Mouse (Mus musculus) midbrain, embryonic 16.5 days (tissue): ENCODE data around the gene Nfx1. TPM values are rescaled to one million over a fixed set of nuclear protein-coding genes. Genes with fewer than 3 reads are reported as not detected.

ENCODE experiments used
- ATAC-seq: fragments of 200-750 bp; cut with Nextera tagmentation; 2 replicates; pipeline ENCODE4 v1.8.0; 2017; ENCODE audit warnings: moderate TSS enrichment
- H3K27ac ChIP-seq: fragments of 300-500 bp; sonication (generic); 2 replicates; pipeline ENCODE4 v1.5.1; 2014; ENCODE audit warnings: mild to moderate bottlenecking, low read length, mixed read lengths
- H3K27me3 ChIP-seq: fragments of 300-500 bp; sonication (generic); 2 replicates; pipeline ENCODE4 v1.6.1; 2014; ENCODE audit warnings: low read depth, low read length, mixed read lengths; ENCODE audit not compliant: control insufficient read depth, insufficient read depth
- H3K36me3 ChIP-seq: fragments of 300-500 bp; sonication (generic); 2 replicates; pipeline ENCODE4 v1.6.1; 2014; ENCODE audit warnings: mild to moderate bottlenecking, low read length, moderate library complexity, mixed read lengths; ENCODE audit not compliant: control insufficient read depth, insufficient read depth
- H3K4me1 ChIP-seq: fragments of 300-500 bp; sonication (generic); 2 replicates; pipeline ENCODE4 v1.6.1; 2014; ENCODE audit warnings: mild to moderate bottlenecking, low read length, mixed read lengths; ENCODE audit not compliant: control insufficient read depth, insufficient read depth
- H3K4me2 ChIP-seq: fragments of 300-500 bp; sonication (generic); 2 replicates; pipeline ENCODE4 v1.6.1; 2014; ENCODE audit warnings: mild to moderate bottlenecking, low read length, mixed read lengths
- H3K4me3 ChIP-seq: fragments of 300-500 bp; sonication (generic); 2 replicates; pipeline ENCODE4 v1.5.1; 2014; ENCODE audit warnings: low read depth, mild to moderate bottlenecking, low read length, moderate library complexity, mixed read lengths
- H3K9ac ChIP-seq: fragments of 300-500 bp; sonication (generic); 2 replicates; pipeline ENCODE4 v1.6.1; 2014; ENCODE audit warnings: low read depth, low read length, mixed read lengths
- H3K9me3 ChIP-seq: fragments of 300-500 bp; sonication (generic); replicated peaks from 2 replicates; pipeline ENCODE4 v1.6.1; 2014; ENCODE audit warnings: mild to moderate bottlenecking, low read length, mixed read lengths; ENCODE audit not compliant: control insufficient read depth, poor library complexity, severe bottlenecking
- WGBS: fragments of 180-500 bp; shearing (Covaris S2); extraction: QIAGEN DNeasy Blood & Tissue Kit; methylation state at CpG from one replicate; pipeline ENCODE4 v1.1.7; 2014; 5-methylcytosine and 5-hydroxymethylcytosine counted together
- polyA plus RNA-seq: library from polyadenylated mRNA; unstranded; fragments of >200 nt; fragmentation: Nextera tagmentation; extraction: Ambion mirVana; gene quantifications from 2 replicates; pipeline ENCODE4 v1.2.1, GENCODE M21; 2015

Gene Nfx1
- polyA plus RNA-seq, 1 experiment from 2014 or later: 115 TPM

DNA sequence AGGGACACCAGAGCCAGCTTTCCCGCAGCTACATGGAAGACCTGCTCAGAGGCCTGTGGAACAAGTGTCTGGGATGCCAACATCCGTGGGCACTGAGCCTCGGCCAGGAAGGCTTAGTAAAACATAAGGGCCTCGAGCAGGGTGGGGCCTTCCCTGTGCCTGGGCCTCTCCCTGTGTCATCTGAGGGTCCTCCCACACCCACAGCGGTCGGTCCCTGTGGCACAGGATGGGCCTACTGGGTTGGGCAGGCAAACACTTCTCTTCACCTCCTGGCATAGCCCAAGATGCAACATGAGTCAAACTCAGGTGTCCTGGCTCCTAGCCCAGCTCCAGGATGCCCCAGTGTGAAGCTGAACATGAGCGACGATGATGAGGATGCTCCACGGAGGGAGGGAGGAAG, 86.7 kb downstream of the Nfx1 start:
- H3K4me1 ChIP-seq: no peaks in the 10 kb centered on the region
- ATAC-seq: no peak
- no peak overlapping the region for H3K4me3 ChIP-seq
- H3K27ac ChIP-seq: no peak overlapping the region
- H3K4me2 ChIP-seq: no peak overlapping the region
- H3K27me3 ChIP-seq: no peaks in the 10 kb centered on the region
- no peaks in the 10 kb centered on the region for H3K36me3 ChIP-seq
- 74% methylated on average over 6 of the region's 9 CpGs for WGBS
- no peaks in the 10 kb centered on the region for H3K9me3 ChIP-seq
- no peak overlapping the region for H3K9ac ChIP-seq

DNA sequence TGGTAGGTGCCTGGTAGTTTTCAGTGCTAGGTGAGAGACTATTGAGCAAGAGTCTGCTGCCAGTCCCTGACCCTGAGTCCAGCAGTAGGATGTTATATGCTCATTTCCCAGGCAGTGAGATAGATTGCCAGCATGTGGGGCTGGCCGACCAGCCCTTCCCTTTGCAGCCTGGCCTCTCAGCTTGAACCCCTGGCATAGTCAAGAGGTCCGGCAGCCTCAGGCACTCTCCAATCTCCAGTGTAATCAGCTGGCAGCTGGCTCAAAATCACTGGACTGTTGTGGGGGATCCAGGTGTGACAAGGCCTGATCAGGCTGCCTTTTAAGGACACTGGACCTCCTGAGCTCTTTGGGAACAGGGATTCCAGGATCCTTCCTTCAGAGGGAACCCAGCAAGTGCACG, 92.6 kb downstream of the Nfx1 start:
- WGBS: 74% methylated on average over 3 of the region's 3 CpGs
- Histone ChIP-seq H3K4me1 (no peaks in the 10 kb centered on the region), H3K4me2 (no peak overlapping the region), H3K9me3 (no peaks in the 10 kb centered on the region), H3K36me3 (no peaks in the 10 kb centered on the region), H3K27me3 (no peaks in the 10 kb centered on the region), H3K4me3 (no peak overlapping the region), H3K27ac (no peak overlapping the region), H3K9ac (no peak overlapping the region)
- ATAC-seq: no peak

DNA sequence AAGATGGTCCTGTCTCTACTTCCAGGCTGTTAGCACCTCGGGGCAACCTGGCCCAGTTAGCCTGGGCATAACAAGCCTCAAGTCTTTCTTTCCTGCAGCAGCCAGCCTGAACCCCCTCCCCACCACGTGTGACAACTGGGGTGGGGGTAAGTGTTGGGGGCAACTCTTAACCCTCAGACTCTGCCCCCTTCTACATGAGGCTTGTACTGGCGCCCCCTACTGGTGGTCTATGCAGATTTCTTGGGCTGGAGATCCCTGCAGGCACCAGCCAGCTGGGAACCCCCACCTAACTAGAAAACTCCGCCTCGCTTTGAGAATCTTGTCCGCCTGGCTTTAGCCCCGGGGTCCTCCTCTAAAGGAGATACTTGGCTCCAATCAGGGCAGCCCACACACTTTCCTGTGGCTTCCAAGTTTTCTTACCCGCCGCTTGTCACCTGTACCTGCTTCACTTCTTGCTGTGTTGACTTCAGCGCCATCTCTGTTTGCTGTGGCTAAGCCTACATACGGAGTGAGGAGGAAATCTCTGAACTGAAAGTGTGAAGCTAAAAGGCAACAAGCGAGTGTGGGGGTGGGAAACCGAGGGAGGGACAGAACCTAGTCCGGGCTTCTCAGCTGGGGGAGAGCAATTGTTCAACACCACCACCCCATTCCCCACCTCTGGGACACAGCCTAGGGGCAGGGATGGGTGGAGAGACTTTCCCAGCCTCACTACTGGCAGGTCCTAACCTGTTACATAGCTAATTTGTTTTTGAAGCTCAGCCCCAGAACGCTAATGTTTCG, 93.4 kb downstream of the Nfx1 start:
- no peaks in the 10 kb centered on the region for H3K4me1 ChIP-seq
- WGBS: 19% methylated on average over 16 of the region's 16 CpGs
- H3K27me3 ChIP-seq: no peaks in the 10 kb centered on the region
- no peaks in the 10 kb centered on the region for H3K9me3 ChIP-seq
- H3K4me2 ChIP-seq: no peak overlapping the region
- no peak overlapping the region for H3K27ac ChIP-seq
- no peak overlapping the region for H3K9ac ChIP-seq
- H3K36me3 ChIP-seq: no peaks in the 10 kb centered on the region
- ATAC-seq: no peak
- H3K4me3 ChIP-seq: no peak overlapping the region

DNA sequence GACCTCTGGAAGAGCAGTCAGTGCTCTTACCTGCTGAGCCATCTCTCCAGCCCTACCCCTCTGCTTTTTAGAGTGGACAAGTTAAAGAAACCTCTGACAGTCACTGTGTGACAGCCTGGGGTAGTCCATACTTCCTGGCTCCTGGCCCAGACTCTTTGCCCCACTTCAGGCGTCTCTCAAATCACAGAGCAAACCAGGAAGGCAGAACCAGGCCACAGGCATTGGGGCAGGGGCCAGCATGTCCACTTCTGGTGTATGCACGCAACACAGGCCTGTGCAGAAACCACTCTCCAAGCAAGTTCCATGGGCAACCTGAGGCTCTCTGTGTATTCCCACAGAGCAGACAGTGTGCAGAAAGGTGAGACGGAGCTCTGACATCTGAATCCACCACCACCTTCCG, 94.5 kb downstream of the Nfx1 start:
- Histone ChIP-seq H3K4me3 (no peak overlapping the region), H3K27me3 (no peaks in the 10 kb centered on the region), H3K9ac (no peak overlapping the region), H3K36me3 (no peaks in the 10 kb centered on the region), H3K4me1 (no peaks in the 10 kb centered on the region), H3K9me3 (no peaks in the 10 kb centered on the region), H3K4me2 (no peak overlapping the region), H3K27ac (no peak overlapping the region)
- WGBS: 88% methylated on average over 4 of the region's 4 CpGs
- ATAC-seq: no peak

- no peaks in the 10 kb centered on the region for H3K36me3 ChIP-seq
- no peaks in the 10 kb centered on the region for H3K4me1 ChIP-seq
- H3K9me3 ChIP-seq: no peaks in the 10 kb centered on the region
- H3K4me2 ChIP-seq: no peak overlapping the region
- H3K27ac ChIP-seq: no peak overlapping the region
- ATAC-seq: no peak
- no peak overlapping the region for H3K9ac ChIP-seq
- no peaks in the 10 kb centered on the region for H3K27me3 ChIP-seq
- WGBS: 72% methylated on average over 14 of the region's 14 CpGs
- H3K4me3 ChIP-seq: no peak overlapping the region
These were observed 101.1 kb downstream of the Nfx1 start for GRCm38 (mm10) chr4:41071500-41072429.

DNA sequence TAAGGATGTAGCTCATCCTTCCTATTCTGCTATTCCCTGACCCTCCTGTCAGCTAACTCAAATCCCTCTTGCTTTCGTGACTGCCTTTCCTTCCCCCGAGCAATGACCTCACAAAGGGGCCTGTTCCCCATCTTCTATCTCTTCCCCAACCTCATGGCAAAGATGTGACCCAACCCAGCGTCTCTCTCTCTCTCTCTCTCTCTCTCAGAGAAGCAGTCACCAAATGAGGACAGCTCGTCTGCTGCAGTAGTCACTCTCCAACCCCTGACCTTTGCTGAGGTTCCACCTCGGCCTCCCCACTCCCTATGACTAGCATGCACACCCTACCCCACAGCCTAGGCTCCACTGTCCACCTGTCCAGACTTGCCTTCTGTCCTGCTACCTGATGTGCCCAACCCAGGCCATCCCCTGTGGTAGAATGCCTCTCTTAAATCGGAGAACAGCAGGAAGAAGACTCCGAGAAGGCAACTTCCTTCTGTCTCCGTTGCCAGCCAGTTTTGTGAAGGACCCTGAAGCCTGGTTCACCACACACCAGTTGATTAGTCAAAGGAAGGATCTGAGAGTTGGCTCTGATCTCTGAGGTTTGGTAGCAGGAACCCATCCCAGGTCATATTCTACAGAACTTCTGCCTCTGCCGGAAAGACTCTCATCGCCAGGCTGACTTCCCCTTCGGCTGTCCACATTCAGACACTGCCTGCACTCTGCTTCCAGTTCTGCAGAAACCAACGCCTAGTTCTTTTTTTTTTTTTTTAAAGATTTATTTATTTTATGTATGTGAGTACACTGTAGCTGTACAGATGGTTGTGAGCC, 102.5 kb downstream of the Nfx1 start:
- Histone ChIP-seq H3K36me3 (no peaks in the 10 kb centered on the region), H3K27me3 (no peaks in the 10 kb centered on the region), H3K9ac (no peak overlapping the region), H3K4me1 (no peaks in the 10 kb centered on the region), H3K4me2 (no peak overlapping the region), H3K27ac (no peak overlapping the region), H3K9me3 (no peaks in the 10 kb centered on the region), H3K4me3 (no peak overlapping the region)
- no peak for ATAC-seq
- WGBS: 80% methylated on average over 12 of the region's 12 CpGs

- Histone ChIP-seq H3K9ac (no peak overlapping the region), H3K4me3 (no peak overlapping the region), H3K4me2 (no peak overlapping the region), H3K27me3 (no peaks in the 10 kb centered on the region), H3K36me3 (no peaks in the 10 kb centered on the region), H3K27ac (no peak overlapping the region), H3K9me3 (no peaks in the 10 kb centered on the region), H3K4me1 (no peaks in the 10 kb centered on the region)
- no peak for ATAC-seq
- 71% methylated on average over 6 of the region's 6 CpGs for WGBS
These were observed 103.8 kb downstream of the Nfx1 start for GRCm38 (mm10) chr4:41074461-41074860.
